Mouse (Mus musculus): ENCODE results near the gene Ccsap.

DNA sequence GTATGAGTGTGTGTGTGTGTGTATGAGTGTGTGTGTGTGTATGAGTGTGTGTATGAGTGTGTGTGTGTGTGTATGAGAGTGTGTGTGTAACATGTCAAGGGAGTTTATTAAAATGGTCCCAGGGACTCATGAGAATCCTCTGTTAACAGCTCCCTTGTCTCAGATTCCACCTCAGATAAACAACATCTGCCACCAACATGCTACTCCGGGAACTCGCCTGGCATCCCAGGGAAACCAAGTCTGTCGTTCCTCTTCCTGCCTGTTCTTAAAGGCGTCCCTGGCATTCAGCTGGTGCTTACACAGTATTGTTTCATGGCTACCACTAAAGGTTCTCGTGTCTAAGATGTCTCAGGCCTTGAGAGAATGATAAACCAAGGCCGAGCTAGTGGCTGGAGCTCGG is 15.7 kb downstream of the Ccsap start:
- TF ChIP-seq EP300 (IDR thresholded peaks at IDR 0.05; ENCODE audit: low read depth) = no peak
- TF ChIP-seq CTCF (IDR thresholded peaks at IDR 0.05; ENCODE audit: low read depth) = no peak
